Mouse (Mus musculus) liver, adult 2 months (tissue): ENCODE measurements around the gene Bicdl1.

Experiments used
- CTCF ChIP-seq: fragments of 200-500 bp; IDR thresholded peaks from 2 replicates; pipeline ENCODE4 v1.5.1; 2011; ENCODE audit warnings: low read depth, low read length, control low read depth
- POLR2A ChIP-seq: fragments of 200-500 bp; IDR thresholded peaks from 2 replicates; pipeline ENCODE4 v1.6.1; 2011; ENCODE audit warnings: low read length, control low read depth; ENCODE audit not compliant: insufficient read depth; ENCODE audit errors: extremely low read depth

DNA sequence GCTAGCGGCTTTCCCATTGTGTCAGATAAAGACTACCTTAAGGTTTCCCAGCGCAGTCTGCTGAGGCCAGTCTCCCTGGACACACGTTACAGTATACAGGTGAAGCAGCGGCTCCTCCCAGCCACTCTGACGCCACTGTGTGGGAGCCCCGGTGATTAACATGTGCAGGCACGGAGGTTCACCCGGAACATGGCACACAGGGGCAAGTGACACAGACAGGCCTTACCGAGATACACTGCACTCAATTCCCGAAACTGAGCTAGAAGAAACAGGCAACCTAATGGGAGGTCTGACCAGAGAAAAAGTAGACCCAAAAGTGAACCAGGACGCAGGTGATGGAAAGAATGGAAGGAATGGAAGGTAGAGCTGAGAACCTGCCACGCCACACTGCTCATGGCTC, 77.6 kb downstream of the Bicdl1 start:
- TF ChIP-seq CTCF (no peak), POLR2A (no peak)
